Mouse (Mus musculus) adrenal gland (tissue): Measurements from ENCODE around the gene Ccdc180.

Experiments used
- intact Hi-C: fragments of 180-260 bp; cut with DNase I; formaldehyde crosslinking; loops from one replicate; pipeline ENCODE4 v1.15.1; 2025

Ccdc180 gene

GRCm38 (mm10) chr4:45909924-45910323 is 19.8 kb downstream of the Ccdc180 start:
- intact Hi-C loops, result no loop called here

DNA sequence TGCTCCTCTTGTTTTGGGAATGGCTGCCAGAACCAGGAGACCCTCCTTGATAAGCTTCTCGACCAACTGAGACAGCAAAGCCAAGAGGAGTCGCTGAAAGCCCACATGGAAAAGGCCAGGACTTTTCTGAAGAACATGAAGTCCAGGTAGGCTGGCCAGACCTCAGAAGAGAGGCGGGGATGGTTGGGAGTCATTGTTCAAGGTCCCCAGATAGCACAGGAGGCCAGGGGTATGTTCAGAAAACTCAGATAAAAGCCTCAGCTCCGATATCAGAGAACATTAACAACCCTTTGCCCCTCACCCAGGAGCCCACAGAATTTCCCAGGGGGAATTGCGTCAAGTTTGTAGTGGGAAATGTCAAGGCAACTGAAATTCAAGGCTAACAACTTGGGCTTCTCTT is 21.2 kb downstream of the Ccdc180 start:
- intact Hi-C loops, result no loop called here

DNA sequence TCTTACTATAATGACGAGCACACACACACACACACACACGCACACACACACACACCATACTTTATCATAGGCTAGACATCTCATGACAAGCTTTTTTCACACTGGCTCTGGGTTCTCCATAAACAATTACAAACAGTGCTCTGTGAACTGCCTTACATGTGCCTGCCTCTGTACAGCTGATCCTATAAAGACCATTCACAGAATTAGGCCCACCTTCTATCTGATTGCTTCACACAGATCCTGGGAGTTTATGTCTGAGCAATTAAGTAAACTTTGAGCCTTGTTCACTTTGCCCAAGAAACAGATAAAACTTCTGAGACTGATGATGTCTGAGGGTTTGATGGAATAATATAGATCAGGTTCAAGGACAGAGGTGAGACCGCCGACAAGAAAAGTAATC is 21.8 kb downstream of the Ccdc180 start:
- intact Hi-C loops, result no loop called here

DNA sequence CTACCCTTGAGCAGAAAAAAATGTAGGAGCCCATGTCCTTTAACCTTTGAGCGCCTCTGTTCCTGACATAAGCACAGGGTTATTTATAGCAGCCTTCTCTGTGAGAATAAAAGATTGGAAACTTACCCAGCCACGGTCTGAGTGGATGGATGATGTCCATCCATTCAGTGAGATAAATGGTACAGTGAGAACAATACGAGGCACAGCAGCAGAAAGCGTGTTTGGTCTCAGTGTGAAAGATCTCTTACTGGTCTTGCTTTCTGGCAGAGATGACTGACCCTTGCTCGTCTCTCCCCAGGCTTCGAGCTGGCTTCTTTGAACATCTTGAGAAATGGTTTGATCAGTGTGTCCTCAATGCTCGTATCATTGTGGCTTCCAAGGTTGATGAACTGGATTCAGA is 27.0 kb downstream of the Ccdc180 start:
- intact Hi-C loops, result no loop called here

GRCm38 (mm10) chr4:45921663-45922435 is 31.7 kb downstream of the Ccdc180 start:
- intact Hi-C loops, result no loop called here

- intact Hi-C loops, result no loop called here
These were observed 33.9 kb downstream of the Ccdc180 start for GRCm38 (mm10) chr4:45924011-45924410.

DNA sequence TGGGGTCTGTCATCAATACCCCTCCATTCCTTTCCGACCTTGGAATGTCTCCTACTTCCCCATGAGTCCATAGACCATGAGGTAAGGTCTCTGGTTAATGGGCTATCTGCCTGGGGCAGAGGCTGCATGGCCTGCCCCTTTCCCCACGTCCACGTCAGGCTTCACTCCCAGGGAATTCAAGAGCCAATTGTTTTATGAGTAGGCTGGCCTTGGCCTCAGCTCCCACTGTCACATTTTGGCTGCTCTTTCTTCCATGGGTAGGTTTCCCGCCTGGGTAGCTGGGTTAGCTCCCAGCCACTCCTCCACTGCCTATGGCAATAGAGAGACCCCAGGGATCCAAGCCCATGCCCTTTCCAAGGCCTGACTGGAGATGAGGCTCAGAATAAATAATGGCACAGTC is 38.5 kb downstream of the Ccdc180 start:
- intact Hi-C loops, result no loop called here

GRCm38 (mm10) chr4:45941628-45942044 is 51.5 kb downstream of the Ccdc180 start:
- intact Hi-C loops, result loop anchor here (5.0 kb wide), 1 partner anchor 181 kb away; no protein-coding TSS in a partner anchor

DNA sequence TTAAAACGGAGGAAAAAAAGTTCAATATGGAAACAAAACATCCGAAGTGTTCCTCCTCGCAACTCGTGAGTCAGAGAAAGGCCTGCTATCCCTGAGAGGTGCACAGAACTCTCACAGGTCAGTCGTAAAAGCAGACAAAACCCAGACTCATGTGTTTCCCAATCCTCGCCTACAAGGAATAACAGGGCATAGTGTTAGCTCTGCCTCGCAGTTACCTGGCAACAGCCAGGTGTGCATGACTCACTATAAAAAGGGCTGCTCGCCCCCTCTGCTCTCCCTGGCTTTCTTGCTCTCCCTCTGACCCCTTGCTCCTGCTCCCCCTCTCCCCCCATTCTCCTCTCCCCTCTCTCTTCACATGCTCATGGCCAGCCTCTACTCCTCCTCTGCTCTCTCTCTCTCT is 57.6 kb downstream of the Ccdc180 start:
- intact Hi-C loops, result no loop called here

DNA sequence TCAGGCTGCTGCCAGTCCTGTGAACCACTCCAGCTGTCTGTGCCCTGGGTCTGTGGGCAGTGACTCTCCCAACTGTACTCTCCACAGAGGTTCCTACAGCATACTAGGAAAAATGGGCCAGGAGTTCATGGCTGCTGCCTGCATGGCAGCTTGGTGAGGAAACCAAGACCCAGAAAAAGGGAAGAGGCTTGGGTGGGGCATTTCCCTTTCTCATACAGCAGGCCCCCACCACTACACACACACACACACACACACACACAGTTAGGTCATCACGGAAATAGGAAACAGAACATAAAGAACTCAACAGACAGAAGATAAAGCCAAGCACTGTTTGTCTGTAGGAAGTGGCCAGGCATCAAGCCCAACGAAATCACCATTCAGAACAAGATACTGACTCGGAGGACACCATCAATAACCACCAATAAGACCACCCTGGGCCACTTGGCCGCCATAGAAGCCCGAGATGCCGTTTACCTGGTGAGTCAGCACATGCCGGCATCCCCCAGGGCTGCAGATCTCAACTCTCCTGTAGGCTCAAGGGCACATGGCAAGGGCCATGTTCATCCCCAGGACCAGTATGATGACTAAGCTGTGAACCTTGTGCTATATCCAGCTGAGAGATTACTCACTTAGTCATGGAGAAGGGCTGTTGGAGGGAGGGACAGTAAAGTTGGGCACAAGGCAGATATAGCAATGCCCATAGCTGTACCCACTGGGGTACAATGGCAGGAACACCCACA is 59.2 kb downstream of the Ccdc180 start:
- intact Hi-C loops, result no loop called here

- intact Hi-C loops, result no loop called here
These were observed 61.7 kb downstream of the Ccdc180 start for GRCm38 (mm10) chr4:45951830-45952229.

DNA sequence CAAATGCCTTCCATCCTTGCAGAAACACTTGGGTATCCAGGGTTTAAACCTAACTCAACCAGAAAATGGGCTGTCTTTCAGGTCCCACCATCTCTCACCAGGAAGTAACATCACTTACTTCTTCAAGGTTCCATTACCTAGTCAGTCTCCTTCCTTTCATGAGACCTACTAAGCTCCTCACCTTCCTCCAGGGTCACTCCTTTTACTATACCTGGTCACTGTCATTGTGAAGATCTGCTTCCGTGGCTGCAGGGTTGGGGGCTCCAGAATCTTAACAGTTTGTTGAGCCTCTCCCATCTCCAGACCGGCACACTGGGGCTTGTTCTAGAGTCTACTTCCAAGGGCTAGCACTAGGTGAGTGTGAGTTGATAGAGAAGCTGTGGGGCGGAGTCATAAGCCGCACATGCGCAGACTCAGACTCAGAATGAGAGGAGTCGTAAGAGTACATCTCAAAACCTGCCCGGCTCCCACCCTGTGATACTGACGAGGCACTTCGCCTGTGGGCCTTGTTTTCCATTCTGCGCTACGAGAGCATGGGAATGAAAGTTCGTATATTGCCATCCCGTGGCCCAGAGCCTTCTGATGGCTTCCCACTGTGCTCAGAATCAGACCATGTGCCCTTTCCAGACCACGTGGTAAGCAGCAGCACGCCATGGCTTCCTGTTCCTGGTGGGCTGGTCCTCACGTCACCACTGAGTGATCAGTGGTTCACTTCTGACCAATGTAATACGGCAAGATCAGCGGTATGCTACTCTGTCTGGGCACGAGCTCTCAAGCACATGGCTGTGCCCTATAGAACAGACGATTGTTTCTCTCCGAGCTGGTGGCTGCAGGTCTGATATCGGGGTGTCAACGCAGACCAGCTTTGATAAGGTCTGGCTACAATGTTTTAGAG is 63.2 kb downstream of the Ccdc180 start:
- intact Hi-C loops, result no loop called here

DNA sequence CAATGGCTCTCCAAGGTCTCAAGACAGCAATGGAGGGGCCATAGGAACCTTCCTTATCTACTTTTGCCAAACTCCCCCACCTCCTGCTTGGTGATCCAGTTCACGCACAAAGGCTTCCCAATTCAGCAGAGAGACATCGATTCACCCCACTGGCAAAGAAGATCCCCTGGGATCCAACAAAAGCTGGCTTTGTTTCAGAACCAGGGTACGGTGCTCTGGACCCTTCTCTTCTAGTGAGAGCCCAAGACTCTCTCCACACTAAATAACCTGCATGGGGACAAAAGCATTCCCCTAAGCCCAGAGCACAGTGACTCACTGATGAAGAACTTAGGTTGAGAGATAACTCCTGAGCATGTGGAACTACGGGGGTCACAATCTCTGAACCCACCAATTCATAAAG is 65.1 kb downstream of the Ccdc180 start:
- intact Hi-C loops, result no loop called here

GRCm38 (mm10) chr4:45956131-45956530 is 66.0 kb downstream of the Ccdc180 start:
- intact Hi-C loops, result no loop called here

- intact Hi-C loops, result no loop called here
These were observed 66.6 kb downstream of the Ccdc180 start for GRCm38 (mm10) chr4:45956706-45957105.

DNA sequence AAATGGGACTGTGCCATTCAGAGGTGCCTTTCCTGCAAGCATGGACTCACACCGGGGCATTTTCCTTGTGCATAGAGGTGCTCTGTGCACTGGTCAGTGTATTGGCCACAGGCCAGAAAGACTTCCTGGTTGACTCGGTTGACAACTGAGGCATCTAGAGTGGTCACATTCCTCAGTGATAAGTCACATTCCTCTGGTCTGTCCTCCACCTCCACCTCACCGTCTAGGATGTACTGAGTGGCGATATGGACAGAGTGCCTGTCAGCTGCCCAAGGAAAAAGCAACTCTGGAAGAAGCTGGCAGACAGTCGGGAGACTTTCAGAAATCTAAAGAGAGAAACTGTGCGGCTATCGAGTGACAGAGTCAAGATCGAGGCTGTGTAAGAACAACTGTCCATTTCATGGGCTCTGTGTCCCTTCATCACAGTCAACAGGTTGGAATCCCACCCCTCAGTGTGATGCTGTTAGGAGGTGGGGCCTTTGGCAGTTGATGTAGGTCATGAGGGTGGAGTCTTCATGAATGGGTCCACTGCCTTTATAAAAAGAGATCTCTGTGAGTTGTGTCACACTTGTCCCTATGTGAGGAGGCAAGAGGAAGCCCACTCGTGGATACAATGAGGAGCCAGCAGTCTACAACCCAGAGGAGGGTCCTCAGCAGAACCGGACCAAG is 74.8 kb downstream of the Ccdc180 start, which contains the start of gene Tdrd7:
Tdrd7 (plus strand) TSS at position 564 of the 669 bp plus-strand sequence.
- intact Hi-C loops, result no loop called here

DNA sequence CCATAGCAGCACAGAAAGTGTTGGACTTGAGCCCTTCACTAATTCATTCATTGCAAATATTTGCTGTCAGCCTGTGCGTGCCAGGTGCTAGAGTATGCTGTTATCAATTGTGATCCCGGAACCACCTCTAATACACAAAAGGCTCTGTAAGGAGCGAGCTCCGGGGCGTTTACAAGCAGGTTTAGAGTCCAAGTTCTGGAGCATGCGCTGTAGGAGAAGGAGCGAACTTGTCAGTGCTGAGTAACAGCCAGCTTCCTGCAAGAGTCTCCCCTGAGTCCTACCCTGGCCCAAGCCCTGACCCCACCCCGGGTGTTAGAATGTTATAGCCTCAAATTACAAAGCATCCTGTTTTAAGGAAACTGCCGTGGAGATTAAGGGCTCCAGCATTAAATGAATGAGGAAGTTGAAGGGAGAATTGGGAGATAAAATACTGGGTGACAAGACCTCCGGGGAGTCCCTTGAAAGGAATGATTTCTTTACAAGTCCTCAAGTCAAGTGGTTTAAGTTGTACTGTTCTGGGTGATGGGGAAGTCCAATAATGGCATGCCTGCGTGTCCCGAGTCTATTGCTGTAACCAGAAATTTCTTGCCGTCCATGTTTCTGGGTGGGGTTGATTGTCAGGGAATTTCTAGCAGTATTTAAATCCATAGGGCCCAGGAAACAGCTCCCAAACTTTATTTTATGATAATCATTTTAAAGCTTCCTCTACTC is 75.8 kb downstream of the Ccdc180 start:
- intact Hi-C loops, result no loop called here

GRCm38 (mm10) chr4:45966716-45967115 is 76.6 kb downstream of the Ccdc180 start:
- intact Hi-C loops, result no loop called here

DNA sequence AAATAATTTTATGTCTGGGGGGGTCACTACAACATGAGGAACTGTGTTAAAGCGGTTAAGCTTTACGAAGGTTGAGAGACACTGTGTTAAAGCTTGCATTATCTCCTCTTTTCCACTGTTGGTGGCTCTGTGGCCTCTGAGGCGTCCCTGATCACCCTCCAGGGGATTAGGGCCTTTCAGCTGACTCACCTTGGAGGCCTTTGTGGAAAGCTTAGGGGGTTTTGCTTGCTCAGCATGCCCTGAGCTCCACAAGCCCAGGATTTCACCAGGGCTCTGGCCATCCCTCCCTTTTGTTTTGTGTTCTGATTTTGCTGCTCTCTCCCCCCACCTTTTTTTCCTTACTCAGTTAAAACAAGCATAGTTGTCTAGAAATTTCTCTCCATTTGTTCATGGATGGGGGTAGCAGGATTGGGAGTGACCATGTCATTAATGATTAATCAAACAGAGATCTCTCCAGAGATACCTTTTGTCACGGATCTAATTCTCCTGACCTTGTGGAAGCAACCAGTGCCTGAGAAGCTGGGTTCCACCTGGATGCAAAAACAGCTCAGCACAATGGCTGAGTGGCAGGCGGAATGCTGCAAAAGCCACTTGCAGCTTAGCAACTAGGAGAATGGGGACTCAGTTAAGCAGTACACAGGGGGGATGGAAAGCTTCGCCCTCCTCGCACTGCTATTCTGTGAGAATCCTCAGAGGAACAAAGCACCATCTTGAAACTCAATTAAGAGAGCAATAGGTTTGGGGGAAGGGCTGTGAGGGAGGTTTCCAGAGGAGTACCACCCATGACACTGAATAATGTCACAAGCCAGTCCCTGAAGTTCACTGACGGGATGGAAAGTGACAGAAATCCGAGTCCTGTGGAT is 77.6 kb downstream of the Ccdc180 start:
- intact Hi-C loops, result no loop called here
